Mouse (Mus musculus) megakaryocyte, embryonic 14.5 days (primary cell): ENCODE measurements around the gene Zbtb3.

ENCODE experiments used
- FLI1 ChIP-seq: IDR thresholded peaks from 2 replicates; pipeline ENCODE4 v1.6.1; 2012; ENCODE audit warnings: low read length, inconsistent platforms, mixed read lengths
- GATA1 ChIP-seq: IDR thresholded peaks from 3 replicates; pipeline ENCODE4 v1.6.1; 2012; ENCODE audit warnings: mixed read lengths, low read length, inconsistent platforms, borderline replicate concordance

DNA sequence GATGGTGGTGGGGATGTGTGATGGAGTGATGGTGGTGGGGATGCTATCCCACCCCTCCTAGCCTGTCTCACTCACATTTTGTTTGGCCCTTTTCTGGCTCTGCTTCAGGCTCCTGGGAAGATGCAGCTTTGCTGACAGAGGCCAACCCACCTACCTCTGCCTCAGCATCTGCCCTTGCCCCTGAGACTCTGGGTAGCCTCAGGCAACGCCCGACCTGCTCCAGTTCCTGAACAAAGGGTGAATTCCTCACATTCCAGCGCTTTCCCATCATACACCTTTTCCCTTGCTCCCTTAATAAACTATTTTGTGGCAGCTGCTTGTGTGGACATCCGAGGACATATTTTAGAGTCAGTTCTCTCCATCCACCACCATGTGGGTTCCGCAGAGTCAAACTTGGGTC lies 46.0 kb downstream of the Zbtb3 start:
- TF ChIP-seq GATA1 (no peak), FLI1 (no peak)
